Mouse (Mus musculus) kidney, adult 8-10 months (tissue): ENCODE results near the gene Gm28891.
"Not testable (repeated sequence)": the region's sequence is repeated elsewhere in the genome, so short reads cannot be mapped to it uniquely, and the experiment has no call there.

ENCODE experiments used
- DNase-seq, 2 experiments: peaks; one replicate each; pipeline ENCODE4 v3.0.0; 2022

The Gm28891 gene

DNA sequence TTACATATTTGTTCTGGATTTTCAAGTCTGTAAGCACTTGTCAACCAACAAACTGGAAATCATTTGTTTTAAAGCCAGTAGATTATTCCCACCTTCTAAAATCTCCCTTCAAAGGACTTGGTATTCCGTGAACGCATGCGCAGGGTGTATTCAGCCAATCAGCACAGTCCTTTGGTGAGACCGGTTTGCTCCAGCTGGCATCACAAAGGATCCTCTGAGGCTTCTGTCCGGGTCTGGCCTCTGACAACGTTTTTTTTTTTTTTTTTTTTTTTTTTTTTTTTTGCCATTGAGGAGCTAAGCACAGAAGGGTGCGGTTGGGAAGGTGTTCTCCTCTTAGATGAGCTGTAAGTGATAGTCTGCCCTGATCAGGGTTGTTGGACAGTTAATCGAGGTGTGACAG is at the start of gene Gm28891:
TSS of gene Gm28891 (plus strand) at position 301 of the 400 bp plus-strand sequence.
- DNase-seq: not testable (repeated sequence)
